In genomic region chr19:43905985-43906384, GRCm38 (mm10) we compare ENCODE assay signal across 9 mouse cellular contexts. TPM values are rescaled to one million over a fixed set of nuclear protein-coding genes. Genes with fewer than 3 reads are reported as not detected.
A peak's percentile ranks its signal among the peaks of the same experiment; 100 is the strongest.
DNase-seq lines count a peak whose midpoint lies in the region; ATAC-seq and TF ChIP-seq lines count a peak whose summit lies in the region.
"Had no signal": no experiment of that assay in that cellular context is flagged by ENCODE, and none has a peak within 500 bp of the region (broad histone marks: within the 10 kb centered on the region; RNA-seq: fewer than 3 reads in every experiment).

No protein-coding gene starts in this region.

- 48% methylated on average over 5 of the region's 5 CpGs for WGBS in liver, adult 2 months
- WGBS in liver, embryonic 12.5 days (ENCODE audit: insufficient replicate concordance), result 55% methylated on average over 5 of the region's 5 CpGs
- 42% methylated on average over 5 of the region's 5 CpGs for WGBS in liver, embryonic 16.5 days (ENCODE audit: insufficient replicate concordance)

- H3K79me2 ChIP-seq in liver, adult 2 months (ENCODE audit: control insufficient read depth, insufficient read depth, low read length), result peaks cover 3% of the 10 kb centered on the region; the same call in 1 of the 2 replicates

- H3K36me3 ChIP-seq in liver, adult 2 months (ENCODE audit: control insufficient read depth, insufficient read depth, low read length), result peaks cover 3% of the 10 kb centered on the region; the same call in 1 of the 2 replicates
- peaks cover 23% of the 10 kb centered on the region for H3K36me3 ChIP-seq in liver, embryonic 12.5 days
- no peaks in the 10 kb centered on the region; the same call in 1 of the 2 replicates for H3K36me3 ChIP-seq in liver, embryonic 16.5 days (ENCODE audit: control insufficient read depth, insufficient read depth)
- H3K36me3 ChIP-seq: G1E had no signal

- no peak overlapping the region for H3K4me2 ChIP-seq in liver, embryonic 12.5 days
- no peak overlapping the region for H3K4me2 ChIP-seq in liver, embryonic 16.5 days (ENCODE audit: low read depth, low read length)

- DNase-seq in cerebellum, postnatal 14 days, result peak; percentile 63 to 69
- DNase-seq in liver, adult 2 months (ENCODE audit: extremely low read depth, low read depth, low spot score), result peak; percentile 56
- peak; percentile 26 for DNase-seq in brain, adult 2 months (ENCODE audit: low read depth, low spot score)
- DNase-seq in T-cell, adult 2 months (ENCODE audit: low spot score), result no peak
- no peak for DNase-seq in spleen, postnatal 36 days (ENCODE audit: low spot score in 2 of 2)

- ATAC-seq in cerebellum, adult (ENCODE audit: insufficient number of reproducible peaks, low FRiP score, low TSS enrichment), result no peak
- no peak for ATAC-seq in liver, embryonic 12.5 days
- 0 out of 2 replicates have a peak, but pooled peaks have one; percentile 16 for ATAC-seq in liver, embryonic 16.5 days (ENCODE audit: low read depth)

- TF ChIP-seq POLR2A in liver, adult 2 months (IDR thresholded peaks at IDR 0.05; ENCODE audit: extremely low read depth, insufficient read depth, low read length), result no peak

- no peaks in the 10 kb centered on the region for H3K4me1 ChIP-seq in liver, adult 2 months (ENCODE audit: control insufficient read depth, insufficient read depth, low read length)
- H3K4me1 ChIP-seq in liver, embryonic 12.5 days, result no peaks in the 10 kb centered on the region
- H3K4me1 ChIP-seq in liver, embryonic 16.5 days (ENCODE audit: control insufficient read depth, low read depth, low read length), result no peaks in the 10 kb centered on the region

- H3K4me3 ChIP-seq in liver, adult 2 months (ENCODE audit: insufficient read depth, low read depth, low read length), result no peak overlapping the region
- no peak overlapping the region for H3K4me3 ChIP-seq in liver, embryonic 12.5 days
- no peak overlapping the region for H3K4me3 ChIP-seq in liver, embryonic 16.5 days (ENCODE audit: low read depth, low read length)

- H3K9me3 ChIP-seq in liver, embryonic 12.5 days (replicated peaks), result no peaks in the 10 kb centered on the region
- H3K9me3 ChIP-seq in liver, embryonic 16.5 days (replicated peaks; ENCODE audit: control insufficient read depth, low read length), result no peaks in the 10 kb centered on the region
- H3K9me3 ChIP-seq: G1E had no signal

- no peak overlapping the region for H3K27ac ChIP-seq in liver, adult 2 months (replicated peaks; ENCODE audit: insufficient read depth, low read depth, low read length)
- H3K27ac ChIP-seq in liver, embryonic 12.5 days, result no peak overlapping the region
- H3K27ac ChIP-seq in liver, embryonic 16.5 days (ENCODE audit: low read length), result no peak overlapping the region

- H3K27me3 ChIP-seq in liver, adult 2 months (ENCODE audit: control insufficient read depth, insufficient read depth, low read length), result no peaks in the 10 kb centered on the region
- H3K27me3 ChIP-seq in liver, embryonic 12.5 days (replicated peaks), result no peaks in the 10 kb centered on the region
- H3K27me3 ChIP-seq in liver, embryonic 16.5 days (ENCODE audit: control insufficient read depth, insufficient read depth, low read depth, low read length), result no peaks in the 10 kb centered on the region

- no peak overlapping the region for H3K9ac ChIP-seq in liver, adult 2 months (ENCODE audit: low read depth, low read length)
- no peak overlapping the region for H3K9ac ChIP-seq in liver, embryonic 12.5 days
- no peak overlapping the region for H3K9ac ChIP-seq in liver, embryonic 16.5 days (ENCODE audit: low read depth, low read length)

- TF ChIP-seq CTCF in liver, adult 2 months (IDR thresholded peaks at IDR 0.05; ENCODE audit: low read depth, low read length), result peak; percentile 77

RNA-seq across cellular contexts. Expression of gene Dnmbp, which starts 34.0 kb away (rescaled TPM):
- 23.3 and 24.7 TPM in 2 replicates for total RNA-seq in liver, adult 2 months (2014; rRNA removed)
- polyA plus RNA-seq in liver, adult 2 months (2012; rRNA removed), result 15.5 and 15.6 TPM in 2 replicates
- polyA plus RNA-seq in liver, embryonic 12.5 days (2016; fragmentation: Nextera tagmentation; extraction: Ambion mirVana), result 3.9 and 4.2 TPM in 2 replicates
- 2.8 and 3.2 TPM in 2 replicates for polyA plus RNA-seq in liver, embryonic 16.5 days (2015; fragmentation: Nextera tagmentation; extraction: Ambion mirVana)

Comparison
In these comparisons a context has a peak if more than half of its experiments do, and no peak if none do; other contexts are left out.
1. DNase-seq: peak in cerebellum, postnatal 14 days (2 of 2), liver, adult 2 months (single experiment) and brain, adult 2 months (single experiment); none in T-cell, adult 2 months (single experiment) and spleen, postnatal 36 days (0 of 2).